Mouse (Mus musculus) MN1 (cell line): ENCODE data around the gene Kifc1.

Experiments used
- DNase-seq: peaks from one replicate; pipeline ENCODE4 v3.0.0-alpha.2; 2016; ENCODE audit warnings: low spot score

The Kifc1 gene

DNA sequence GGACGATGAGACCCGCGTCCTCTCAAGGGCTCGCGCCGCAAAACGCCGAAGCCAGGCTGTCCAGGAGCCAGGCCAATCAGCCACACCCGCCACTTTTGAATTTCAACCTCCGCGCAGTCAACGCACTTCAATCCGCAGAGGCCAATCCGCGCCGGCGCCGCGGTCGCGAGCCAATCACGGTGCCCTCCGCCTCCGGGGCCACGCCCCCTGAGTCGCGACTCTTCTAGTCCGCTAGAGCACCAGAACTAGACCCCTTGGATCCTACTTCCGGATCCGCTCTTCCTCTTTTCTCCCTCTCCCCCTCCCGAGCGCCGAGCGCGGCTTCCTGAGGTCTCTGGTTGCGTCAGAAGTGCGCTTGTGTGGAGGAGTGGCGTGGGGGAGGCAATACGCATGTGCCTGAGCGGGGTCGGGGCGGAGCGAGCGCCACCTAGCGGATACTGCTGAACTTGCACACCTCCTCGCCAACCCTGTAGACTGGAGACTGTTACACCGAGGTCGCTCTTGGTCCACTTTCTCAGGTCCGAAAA, at the start of gene Kifc1:
Kifc1 (minus strand) TSS at position 129 of the 527 bp plus-strand sequence.
- peak; percentile 100 for DNase-seq

DNA sequence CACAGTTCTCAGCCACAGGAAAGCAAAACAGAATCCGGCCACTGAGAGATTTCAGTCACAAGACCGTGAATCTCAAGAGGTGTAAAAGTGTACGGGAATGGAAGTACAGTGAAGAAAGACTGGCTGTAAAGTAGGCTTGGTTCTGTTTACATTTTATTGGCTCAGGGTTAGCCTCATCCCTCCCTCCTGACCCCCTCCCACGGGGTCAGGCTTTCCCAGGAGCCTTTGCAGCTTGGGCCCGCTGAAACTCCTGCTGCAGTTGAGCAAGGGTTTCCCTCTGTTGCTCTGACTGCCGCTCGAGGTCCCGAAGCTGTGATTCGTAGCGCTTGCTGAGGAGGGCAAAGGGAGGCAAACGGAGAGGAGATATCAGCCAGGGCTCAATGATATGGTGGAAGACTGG, 48.3 kb upstream of the Kifc1 start:
- DNase-seq, result no peak

DNA sequence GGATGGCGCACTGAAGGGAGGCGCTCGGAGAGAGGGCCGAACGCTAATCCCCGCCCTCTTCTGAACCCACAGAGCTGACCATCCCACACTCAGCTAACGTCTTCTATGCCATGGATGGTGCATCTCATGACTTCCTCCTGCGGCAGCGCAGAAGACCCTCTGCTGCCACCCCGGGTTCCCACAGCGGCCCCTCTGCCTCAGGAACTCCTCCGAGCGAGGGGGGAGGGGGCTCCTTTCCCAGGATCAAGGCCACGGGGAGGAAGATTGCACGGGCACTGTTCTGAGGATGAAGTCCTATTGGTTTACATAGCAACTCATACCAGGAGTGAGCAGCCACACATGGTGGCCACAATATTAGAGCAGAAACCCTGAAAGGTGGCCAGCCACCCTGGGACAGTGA, 46.5 kb upstream of the Kifc1 start:
- DNase-seq, result no peak

DNA sequence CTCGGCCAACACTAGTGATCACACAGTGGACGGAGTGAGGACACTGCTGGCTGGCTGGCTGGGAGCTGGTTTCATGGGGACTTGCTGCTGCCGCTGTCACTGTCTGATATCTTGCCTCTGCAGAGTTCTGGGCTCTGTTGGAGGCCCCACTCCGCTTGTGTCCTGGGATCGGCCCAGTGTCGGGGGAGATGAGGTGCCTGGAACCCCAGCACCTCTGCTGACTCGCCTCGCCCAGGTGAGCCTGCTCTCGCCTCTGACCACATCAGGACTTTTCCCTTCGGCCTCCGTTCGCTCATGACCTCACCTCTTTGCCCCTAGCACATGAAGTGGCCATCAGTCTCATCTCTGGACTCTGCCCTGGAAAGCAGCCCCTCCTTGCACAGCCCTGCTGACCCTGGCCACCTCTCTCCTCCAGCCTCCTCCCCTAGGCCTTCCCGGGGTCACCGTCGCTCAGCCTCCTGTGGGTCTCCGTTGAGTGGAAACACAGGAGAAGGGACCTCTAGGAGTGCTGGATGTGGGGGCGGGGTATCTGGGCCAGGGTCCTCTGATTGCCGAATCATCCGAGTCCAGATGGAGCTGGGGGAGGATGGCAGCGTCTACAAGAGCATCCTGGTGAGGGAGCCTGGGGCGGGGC, 45.1 kb upstream of the Kifc1 start:
- no peak for DNase-seq

DNA sequence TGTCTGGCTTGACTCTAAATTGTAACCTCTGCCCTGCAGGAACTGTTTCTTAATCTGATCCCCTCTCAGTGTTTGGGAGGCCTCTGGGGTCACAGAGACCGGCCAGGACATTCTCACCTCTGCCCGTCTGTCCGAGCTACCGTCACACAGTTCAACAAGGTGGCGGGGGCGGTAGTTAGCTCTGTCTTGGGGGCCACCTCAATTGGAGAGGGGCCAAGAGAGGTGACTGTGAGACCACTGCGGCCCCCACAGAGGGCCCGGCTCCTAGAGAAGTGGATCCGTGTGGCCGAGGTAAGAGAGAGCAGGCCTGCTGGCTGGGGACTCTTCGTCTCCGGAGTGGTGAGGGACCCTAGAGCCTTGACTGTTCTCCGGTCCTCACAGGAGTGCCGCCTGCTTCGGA, 42.5 kb upstream of the Kifc1 start:
- DNase-seq, result no peak

DNA sequence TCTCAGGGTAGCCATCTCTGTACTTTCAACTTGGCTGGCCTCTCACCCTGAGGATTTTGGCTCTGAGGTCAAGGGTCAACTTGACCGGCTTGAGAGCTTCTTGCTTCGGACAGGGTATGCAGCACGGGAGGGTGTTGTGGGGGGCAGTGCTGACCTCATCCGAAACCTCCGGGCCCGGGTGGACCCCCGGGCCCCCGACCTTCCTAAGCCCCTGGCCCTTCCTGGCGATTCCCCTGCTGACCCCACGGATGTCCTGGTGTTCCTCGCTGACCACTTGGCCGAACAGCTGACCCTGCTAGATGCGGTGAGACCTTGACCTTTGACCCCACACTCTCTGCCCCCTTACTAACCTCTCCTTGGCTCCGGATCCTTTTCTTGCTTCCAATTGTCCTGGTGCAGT, 42.0 kb upstream of the Kifc1 start:
- DNase-seq, result no peak

DNA sequence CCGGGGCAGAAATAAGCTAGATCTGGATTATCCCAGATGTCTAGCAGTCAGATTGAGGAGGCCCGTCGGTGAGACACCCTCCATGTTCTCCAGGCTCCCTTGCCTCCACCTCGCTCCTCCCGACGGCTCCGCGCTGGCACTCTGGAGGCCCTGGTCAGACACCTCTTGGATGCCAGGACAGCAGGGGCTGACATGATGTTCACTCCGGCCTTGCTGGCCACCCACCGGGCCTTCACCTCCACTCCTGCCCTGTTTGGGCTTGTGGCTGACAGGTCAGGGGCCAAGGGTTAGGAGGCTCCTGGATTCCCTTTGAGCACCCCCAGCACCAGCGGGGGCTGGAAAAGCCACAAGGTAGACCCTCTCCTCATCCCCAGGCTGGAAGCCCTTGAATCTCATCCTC, 41.5 kb upstream of the Kifc1 start:
- no peak for DNase-seq

DNA sequence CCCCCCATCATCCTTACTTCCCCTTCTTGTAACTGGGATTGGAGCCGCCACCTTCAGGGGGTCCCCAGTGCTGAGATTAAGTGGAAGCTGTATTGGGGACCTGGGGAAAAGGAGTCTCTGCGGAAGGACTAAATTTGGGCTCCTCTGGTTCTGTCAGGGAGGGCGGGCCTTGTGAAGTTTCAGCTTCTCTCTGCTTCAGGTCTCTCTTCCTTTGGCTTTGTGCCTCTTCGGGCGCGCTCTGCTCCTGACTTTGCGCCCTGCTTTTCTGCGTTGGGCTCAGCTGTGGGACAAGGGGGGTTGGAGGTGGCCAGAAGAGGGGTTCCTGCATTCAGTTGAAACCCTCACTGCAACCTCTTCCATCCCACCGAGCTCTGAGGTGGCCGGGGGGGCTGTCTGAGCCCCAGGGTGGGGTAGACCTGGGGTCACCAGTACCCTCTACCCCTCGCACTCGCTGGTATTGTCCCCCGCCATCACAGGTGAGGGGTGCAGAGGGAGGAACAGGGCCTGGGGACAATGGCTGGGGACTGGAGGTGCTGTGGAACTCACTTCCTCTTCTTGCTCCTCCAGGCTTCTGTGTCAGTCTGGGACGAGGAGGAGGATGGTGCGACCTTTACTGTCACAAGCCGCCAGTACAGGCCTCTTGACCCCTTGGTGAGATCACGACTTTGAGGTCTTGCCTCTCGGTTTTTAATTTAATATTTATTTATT, 40.9 kb upstream of the Kifc1 start:
- no peak for DNase-seq

DNA sequence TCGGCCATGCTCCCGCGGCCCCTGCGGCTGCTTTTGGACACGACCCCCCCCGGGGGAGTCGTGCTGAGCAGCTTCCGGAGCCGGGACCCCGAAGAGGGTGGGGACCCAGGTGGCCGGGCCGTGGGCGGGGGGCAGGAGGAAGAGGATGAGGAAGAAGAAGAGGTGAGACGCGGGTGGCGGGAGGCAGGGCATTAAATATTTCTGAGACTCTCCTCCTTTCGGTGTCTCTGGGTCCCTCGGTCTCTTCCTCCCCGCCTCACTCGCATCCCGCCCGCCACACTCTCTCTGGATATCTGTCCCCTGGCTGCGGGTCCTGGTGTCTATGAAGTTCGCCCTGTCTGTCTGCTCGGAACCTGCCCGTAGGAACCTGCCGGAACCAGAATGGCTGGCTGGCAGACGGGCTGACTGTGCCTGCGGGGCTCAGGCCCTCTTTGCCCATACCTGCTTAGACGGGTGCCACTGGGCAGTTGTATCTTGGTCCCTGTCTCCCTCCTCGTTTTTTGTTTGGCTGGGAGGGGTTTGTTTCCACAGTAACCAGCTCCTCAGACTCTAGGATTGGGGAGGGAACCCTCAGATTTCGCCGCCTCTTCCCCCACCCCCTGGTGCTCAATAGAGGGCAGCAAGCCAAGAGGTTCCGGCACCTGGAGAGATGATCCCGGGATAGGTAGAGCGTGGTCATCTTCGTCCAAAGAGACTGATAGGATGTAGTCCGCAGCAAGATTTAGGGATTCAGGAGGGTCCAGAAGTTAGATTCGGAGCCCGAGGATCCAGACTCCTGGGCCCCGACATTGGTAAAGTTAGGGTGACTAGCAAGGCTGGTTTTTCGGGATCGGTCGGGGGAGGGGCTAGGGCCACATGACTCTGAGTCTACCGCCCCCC, 40.1 kb upstream of the Kifc1 start:
- peak; percentile 67 for DNase-seq

DNA sequence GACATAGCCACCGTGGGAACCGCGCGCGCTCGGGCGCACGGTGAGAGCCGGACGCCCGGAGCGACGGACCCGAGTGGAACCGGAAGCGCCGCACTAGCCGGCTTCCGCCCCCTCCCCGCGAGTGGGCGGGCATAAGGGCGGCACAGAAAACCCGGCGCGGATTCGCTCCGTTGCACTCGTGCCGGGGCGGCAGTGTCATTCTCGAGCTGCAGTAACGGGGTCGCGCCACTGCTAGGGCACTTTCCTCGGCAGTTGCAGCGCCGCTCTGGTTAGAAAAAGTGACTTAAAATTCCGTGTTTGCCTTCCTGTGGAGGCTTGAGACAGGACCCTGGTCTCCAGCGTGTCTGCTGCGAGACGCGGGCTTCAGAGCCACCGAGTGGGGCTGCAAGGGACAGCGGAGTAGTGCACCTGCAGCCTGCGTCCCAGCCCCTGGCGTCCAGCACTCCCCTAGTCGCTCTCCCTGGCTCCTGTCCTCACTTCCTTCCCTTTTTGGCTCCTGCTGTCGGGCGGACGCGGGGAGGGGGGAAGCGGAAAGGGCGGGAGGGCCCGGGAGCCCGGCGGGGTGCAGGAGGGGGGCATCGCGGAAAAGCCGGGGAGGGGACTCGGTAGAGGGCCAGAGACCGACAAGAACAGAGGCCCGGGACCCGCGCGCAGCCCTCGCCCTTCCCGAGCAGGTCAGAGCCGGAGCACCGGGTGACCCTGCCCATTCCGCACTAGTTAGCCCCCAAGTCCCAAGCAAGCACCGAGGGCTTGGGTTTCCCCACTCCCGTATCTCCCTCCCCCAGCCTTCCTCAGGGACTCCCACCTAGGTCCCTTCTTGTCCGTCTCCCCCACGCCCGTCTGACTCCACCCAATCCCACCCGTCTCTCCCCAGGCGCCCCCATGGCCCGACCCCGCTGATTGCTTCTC, 39.2 kb upstream of the Kifc1 start, which contains the start of gene Rgl2:
Rgl2 (plus strand) TSS at position 173 of the 909 bp plus-strand sequence.
- peak; percentile 98 for DNase-seq

DNA sequence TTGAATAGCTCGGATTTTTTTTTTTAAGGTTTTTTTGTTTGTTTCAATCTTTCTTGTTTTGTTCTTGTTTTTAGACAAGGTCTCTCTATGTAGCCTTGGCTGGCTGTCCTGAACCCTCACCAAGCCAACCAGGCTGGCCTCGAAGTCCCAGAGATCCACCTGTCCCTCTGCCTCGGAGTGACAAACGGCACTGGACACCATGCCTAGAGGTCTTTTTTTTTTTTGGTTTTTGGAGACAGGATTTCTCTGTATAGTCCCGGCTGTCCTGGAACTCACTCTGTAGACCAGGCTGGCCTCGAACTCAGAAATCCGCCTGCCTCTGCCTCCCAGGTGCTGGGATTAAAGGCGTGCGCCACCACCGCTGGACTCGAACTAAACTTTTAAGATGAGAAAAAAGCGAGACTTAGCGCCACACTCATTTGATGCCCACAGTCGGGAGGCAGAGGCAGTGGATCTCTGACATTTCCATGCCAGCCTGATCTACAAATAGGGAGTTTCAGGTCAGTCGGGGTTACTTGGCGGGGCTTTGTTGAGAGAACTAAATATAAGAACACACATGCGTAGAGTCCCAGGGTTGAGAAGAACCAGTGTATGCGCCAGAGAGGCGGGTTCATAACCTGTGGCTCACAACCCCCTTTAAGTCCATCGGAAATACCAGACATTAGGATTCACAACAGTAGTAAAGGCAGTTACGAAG, 37.9 kb upstream of the Kifc1 start:
- DNase-seq, result no peak

DNA sequence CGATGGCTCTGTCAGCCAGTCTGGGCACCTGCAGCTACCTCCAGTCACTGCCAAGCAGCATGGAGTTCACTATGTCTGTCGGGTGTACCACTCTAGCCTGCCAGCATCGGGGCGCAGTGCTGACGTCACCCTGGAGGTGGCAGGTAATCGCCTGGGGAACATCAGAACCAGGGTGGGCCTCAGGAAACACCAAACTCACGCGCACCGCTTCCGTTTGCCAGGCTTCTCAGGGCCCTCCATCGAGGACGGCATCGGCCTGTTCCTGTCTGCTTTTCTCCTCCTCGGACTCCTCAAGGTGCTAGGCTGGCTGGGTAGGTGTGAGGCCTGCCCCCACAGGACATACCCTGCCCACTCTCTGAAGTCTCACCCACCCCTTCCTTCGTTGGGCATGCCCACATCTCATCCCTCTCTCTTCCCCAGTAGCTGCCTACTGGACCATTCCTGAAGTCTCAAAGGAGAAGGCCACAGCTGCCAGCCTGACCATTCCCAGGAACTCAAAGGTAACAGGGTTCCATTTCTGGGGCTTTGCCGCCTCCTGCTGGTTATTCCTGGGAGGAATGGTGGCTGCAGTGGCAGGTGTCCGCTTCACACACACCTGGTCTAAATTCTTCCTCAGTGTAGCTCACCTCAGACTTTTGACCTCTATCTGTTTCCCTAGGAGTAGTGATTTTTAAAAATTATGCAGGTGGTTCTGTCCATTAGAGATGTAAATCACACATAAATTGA, 35.9 kb upstream of the Kifc1 start:
- DNase-seq, result no peak

DNA sequence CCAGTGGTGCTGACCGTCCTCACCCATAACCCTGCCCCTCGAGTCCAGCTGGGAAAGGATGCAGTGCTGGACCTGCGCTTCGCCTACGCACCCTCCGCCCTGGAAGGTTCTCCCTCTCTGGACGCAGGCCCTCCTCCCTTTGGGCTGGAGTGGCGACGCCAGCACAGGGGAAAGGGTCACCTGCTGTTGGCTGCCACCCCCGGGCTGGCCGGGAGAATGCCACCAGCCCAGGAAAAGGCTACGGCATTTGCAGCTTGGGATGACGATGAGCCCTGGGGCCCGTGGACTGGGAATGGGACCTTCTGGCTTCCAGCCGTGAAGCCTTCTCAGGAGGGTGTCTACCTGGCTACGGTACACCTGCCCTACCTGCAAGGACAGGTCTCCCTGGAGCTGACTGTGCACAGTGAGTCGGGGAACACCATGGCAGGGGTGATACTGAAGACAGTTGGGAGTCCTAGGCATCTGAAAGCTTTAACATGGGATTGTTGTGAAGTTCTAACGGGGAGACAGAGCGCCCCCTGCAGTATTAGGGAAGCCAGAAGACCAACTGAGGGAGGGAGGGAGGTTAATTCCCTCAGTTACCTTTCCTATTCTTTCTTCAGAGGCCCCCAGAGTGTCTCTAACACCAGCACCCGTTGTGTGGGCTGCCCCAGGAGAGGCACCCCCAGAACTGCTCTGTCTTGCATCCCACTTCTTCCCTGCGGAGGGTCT, 35.1 kb upstream of the Kifc1 start:
- no peak for DNase-seq

DNA sequence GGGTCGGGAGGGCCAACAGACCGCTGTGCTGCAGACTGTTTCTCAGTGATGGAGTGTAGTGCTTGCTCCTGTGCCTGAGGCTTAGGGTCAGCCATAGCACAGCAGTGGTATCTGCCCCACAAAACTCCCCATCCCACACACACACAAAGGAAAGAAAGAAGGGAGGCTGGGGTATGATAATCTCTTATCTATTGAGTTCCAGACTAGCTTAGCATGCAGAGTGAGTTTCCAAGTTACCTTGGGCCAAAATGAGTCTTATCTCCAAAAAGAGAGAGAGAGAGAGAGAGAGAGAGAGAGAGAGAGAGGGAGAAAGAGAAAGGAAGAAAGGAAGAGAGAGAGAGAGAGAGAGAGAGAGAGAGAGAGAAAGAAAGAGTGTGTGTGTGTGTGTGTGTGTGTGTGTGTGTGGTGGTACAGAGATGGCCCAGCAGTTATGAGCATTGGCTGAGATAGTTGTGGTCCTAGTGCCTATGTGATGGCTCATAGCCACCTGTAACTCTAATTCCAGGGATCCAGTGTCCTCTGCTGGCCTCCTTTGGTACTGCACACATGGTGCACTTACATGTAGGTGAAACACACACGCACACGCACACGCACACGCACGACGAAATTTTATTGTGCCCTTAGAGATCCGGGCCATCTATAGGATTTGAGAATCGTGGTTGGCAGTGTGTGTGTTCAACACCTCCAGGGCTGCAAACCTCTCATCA, 34.3 kb upstream of the Kifc1 start:
- DNase-seq, result peak; percentile 68

DNA sequence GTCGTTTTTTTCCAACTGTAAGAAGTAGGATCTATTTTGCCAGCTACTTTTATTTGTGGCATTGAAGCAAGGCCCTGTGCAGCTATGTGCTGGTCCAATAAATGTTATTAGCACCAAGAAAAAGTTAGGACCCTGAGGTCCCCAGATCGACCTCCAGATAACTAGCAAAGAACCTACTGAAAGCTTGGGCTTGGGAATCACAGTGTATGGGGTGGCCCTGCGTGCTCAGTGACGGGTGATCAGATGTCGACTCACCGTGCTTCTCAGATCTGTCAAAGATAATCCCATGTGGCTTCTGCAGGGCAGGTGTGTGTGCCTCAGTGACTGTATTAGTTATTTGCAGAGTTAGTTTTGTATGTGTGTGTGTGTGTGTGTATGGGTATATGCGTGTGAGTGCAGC, 30.9 kb upstream of the Kifc1 start:
- DNase-seq, result no peak

DNA sequence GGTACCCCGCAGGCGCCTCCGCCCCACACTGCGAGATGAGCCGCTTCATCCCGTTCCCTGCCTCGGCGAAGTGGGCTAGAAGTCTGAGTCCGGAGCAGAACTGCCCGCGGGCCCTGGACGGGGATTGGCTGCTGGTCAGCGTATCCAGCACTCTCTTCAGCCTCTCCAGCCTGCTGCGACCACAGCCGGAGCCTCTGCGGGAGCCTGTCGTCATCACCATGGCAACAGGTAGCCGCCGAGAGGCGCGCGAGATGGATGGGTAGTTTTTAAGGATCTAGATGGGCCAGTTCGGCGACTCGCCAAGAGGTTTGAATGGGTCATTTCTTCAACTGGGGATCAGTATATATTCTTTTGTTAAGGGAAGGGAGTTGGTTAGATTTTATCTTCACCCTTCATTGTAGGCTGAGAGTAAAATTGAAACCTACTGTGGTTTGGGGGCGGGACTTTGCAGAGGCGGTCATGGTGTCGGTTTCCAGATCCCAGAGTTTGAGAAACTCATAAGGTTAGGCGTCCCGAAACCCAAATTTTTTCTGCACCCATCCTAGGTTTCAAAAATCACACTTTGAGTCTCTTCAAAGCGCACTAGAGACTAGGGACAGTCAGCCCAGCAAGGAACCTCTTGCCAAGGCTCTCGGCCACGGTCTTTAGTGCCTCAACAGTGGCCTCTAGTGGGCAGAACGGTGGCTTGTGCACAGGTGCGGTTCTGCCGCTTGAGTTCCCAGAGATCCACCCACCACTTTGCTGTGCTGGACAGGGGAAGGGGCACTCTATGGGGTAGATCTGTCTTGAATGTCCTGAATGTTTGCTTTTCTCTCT, 30.0 kb upstream of the Kifc1 start:
- DNase-seq, result peak; percentile 90

DNA sequence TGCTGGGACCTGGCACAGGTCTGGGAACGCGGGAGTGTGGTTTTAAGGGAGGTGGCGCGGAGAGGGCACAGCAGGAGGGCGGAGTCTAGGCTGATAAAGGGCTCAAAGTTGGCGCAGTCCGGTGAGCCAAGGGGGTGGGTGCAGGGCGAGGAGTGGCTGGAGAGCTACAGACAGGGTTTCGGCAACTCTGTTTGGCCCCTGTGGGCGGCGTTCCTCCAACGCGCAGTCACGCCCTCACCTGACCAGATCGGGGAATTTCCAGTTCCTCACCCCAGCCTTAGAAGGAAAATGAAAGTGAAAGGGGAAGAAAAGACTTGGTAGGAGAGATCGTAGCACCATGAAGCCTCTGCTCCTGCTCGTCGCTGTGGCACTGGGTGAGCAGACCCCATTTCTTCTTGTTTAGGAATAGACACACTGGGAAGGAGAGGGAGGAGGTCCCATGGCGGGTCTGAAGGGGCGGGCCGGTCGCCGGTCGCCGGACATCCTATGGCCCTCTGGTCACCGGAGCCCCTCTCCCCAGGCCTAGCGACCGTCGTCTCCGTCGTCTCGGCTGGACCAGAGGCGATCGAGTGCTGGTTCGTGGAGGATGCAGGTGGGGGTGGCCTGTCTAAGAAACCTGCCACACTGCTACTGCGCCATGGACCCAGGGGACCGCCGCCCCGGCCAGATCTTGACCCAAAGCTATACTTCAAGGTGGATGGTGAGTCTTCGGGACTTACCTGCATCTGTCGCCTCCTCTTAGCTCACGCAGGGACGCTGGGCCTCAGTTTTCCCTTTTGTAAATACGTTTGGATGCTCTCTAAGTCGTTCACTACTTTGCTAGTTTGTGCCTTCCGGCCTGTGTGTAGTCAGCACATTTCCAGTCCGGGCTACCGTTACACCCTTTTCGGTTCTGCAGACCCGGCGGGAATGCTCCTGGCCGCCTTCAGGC, 29.2 kb upstream of the Kifc1 start:
- DNase-seq, result peak; percentile 93
